14 mouse cellular contexts compared by ENCODE assay signal in genomic region chr2:5922823-5923222, GRCm38 (mm10). TPM values are rescaled to one million over a fixed set of nuclear protein-coding genes. Genes with fewer than 3 reads are reported as not detected.
"Had no signal": no experiment of that assay in that cellular context is flagged by ENCODE, and none has a peak within 500 bp of the region (broad histone marks: within the 10 kb centered on the region; RNA-seq: fewer than 3 reads in every experiment).

No protein-coding gene starts in this region.

- H3K27me3 ChIP-seq: midbrain, embryonic 15.5 days; neural tube, embryonic 12.5 days had no signal

- H3K4me1 ChIP-seq: midbrain, embryonic 15.5 days; neural tube, embryonic 12.5 days had no signal

- H3K27ac ChIP-seq: left cerebral cortex, adult 2 months; limb, embryonic 10.5 days; midbrain, embryonic 15.5 days; neural tube, embryonic 12.5 days had no signal

- H3K9me3 ChIP-seq: limb, embryonic 10.5 days; megakaryocyte, embryonic 14.5 days; midbrain, embryonic 15.5 days; neural tube, embryonic 12.5 days had no signal

- DNase-seq: kidney, adult 18-20 months; kidney, postnatal 10 days; liver, postnatal 0 days; lung, postnatal 36 days; right cerebral cortex, postnatal 4 days; thymus, postnatal 36 days had no signal

- ATAC-seq: liver, postnatal 0 days; midbrain, embryonic 15.5 days had no signal

- H3K9ac ChIP-seq: liver, postnatal 0 days; midbrain, embryonic 15.5 days; neural tube, embryonic 12.5 days had no signal

- H3K4me3 ChIP-seq: left cerebral cortex, adult 2 months; limb, embryonic 10.5 days; megakaryocyte, embryonic 14.5 days; midbrain, embryonic 15.5 days; neural tube, embryonic 12.5 days had no signal

- H3K4me2 ChIP-seq: liver, embryonic 11.5 days; midbrain, embryonic 11.5 days; midbrain, embryonic 15.5 days; neural tube, embryonic 12.5 days had no signal

RNA-seq across cellular contexts. Expression of gene Dhtkd1, which starts 19.8 kb away (rescaled TPM):
- total RNA-seq: monocyte, adult 5-6 weeks had no signal
